Mouse (Mus musculus): ENCODE results near the gene Ktn1.

The Ktn1 gene

DNA sequence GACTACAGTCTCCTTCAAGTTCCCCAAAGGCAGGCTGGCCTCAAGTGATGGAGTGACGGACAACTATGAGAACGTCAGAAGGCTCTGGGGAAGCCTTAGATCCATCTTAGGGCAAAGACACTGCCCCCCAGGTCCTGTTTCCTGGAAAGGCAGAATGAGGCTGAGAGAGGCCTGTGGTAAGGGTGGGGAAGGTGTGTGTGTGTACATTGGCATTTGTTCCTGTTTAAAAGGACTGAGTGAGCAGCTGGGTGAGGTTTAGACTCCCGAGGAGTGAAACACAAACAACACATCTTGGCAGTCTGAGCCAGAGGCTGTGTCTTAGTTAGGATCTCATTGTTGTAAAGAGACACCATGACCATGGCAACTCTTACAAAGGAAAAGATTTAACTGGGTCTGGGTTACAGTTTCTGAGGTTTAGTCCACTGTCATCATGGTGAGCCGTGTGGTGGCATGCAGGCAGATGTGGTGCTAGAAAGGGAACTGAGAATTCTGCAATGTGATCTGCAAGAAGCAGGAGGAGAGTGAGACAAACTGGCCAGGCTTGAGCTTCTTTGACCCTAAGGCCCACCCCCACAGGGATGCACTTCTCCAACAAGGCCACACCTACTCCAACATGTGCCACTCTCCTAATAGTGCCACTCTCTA, 106.1 kb downstream of the Ktn1 start:
- DNase-seq (ENCODE audit: low read depth, low spot score): no peak

DNA sequence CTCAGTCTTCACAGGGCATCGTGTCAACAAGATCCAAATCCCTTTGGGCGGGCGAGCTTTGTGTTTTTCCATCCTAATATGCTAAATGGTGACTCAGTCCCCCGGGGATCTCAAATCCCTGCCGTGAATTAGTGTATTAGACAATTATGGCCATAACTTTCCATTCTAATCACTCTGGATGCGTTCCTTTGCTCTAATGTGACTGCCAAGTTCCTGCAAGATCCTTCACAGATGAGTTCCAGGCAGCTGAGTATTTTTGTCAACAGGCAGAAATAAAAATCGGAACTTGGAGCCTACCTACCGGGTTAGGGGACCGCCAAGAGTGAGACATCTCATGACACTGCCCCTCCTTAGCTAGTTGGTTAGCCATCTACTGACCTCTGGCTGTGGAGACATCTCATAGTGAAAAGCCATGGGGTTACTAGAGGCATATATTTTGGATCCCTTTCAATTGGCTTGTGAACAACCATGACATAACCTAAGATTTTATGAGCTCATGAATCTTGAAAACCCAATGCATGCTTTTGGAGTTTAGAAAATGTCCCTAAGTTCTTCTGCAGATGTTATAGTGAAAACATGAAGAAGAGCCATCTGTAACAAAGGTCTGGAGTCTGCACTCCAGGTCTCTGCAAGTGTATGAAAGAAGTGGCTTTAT, 108.3 kb downstream of the Ktn1 start:
- DNase-seq (ENCODE audit: low read depth, low spot score): no peak

DNA sequence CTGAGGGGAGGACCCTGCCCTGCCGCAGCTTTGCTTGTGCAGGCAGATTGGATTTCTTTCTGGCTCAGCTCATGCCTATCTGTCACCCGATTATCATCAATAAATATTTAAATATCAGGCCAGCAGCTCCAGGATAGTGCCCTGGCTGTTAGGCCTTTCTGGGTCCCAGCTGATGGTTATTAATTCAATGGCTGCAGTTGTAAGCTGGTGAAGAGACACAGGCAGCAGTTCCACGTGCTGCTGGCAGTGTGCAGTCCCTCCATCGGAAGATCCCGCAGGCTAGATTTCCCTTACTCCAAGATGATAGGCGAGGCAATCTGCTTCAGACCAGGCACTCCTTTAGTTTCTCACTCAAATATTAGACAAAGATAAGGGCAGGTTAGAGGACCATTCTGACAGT, 116.9 kb downstream of the Ktn1 start:
- DNase-seq (ENCODE audit: low read depth, low spot score): no peak

DNA sequence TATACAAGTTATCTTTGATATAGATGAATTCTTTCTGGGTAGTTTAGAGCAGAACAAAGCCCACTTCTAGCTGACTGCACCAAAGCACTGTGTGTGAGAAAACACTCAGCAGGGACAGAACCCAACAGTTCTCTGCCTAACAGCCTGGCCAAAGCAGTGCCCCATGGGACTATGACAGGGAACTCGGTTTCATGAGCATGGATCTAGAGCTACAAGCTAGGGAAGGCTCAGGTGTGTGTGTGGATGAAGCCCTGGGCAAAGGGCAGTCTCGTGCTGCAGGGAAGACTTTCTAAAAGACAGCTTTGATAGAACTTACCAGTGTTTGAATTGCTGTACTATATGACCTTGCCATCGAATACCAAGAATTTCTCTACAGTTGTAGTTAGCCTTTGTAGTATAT, 117.5 kb downstream of the Ktn1 start:
- no peak for DNase-seq (ENCODE audit: low read depth, low spot score)

DNA sequence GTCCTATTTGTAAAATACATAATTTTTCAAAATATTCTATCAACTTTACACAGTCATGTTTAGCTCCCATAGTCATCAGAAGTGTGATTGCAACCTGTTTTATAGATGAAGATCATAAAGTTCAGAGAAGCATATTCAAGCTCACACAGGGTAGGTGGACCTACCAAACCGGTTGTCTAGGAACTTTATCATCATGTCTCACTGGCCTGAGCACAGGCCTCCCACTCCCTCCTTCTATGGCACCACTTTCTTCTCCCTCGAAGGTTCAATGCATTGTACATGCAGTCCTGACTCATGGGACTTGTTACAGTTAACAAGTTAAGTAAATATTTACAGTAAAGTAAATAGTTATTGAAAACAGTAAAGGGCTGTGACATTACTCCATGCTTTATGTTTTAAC, 118.1 kb downstream of the Ktn1 start:
- no peak for DNase-seq (ENCODE audit: low read depth, low spot score)

DNA sequence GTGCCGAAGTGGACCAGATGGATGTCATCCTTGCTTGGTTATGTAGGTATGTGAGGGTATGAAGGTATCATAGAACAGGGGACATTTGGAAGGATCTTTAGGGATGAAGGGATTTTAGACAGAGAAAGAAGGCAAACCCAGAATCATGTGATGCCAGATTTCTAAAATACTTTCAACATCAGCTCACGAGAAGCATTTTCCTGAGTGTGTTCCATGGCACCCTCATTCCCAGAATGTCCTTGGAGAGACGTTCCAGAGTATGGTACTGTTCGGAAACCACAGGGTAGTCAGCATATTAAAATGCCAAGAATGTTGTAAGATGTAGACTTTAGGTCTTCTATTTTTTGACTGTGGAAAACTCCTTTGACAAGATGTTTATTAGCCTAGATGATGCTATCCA, 123.2 kb downstream of the Ktn1 start:
- DNase-seq (ENCODE audit: low read depth, low spot score): no peak

DNA sequence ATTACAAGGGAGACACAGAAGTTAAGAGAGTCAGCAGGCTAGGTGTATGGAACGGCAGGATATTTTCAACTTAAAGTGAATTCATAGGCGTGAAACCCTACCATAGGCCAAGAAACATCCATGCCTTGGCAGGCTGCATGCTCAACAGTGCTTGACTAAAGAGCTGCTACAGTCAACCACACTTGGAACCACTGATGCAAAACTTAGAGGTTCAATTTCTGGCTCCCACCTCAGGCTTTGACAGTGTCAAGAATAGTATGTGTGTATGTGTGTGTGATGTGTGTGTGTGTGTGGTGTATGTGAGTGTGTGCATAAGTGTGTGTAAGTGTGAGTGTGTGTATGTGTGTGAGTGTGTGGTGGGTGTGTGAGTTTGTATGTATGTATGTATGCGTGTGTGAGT, 127.3 kb downstream of the Ktn1 start:
- DNase-seq (ENCODE audit: low read depth, low spot score): no peak

DNA sequence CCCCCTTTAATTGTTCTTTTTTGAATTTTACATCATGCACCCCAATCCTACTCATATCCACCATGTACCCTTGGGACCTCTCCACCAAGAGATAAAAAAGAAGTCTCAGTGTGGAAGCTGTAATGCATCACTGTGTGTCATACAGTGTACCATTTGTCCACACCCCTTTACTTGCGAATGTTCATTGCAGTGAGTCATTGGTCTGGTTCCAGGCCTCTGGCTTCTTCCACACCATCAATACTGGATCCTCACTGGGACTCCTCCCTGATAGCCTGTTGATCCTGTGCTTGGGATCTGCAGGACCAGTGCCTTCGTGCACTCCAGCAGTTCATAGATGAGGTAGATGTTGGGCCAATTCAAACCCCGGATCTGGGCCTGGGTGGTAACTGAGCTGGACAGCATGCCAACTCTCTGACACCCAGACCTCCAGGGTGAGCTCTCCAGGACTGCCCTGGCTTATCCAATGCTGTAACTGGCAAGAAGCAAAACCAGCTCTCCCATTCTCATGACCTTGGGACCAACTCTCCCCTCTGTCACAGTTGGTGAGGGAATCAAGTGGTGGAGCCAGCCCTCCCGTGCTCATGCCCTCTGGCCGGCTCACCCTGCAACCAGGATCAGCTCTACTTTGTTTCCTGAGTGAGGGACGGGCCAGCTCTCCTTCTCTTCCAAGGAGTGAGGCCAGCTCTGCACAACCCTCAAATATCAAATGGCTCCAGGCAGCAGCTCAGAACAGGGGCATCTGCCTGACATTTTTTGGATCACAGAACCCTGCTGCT, 128.2 kb downstream of the Ktn1 start:
- no peak for DNase-seq (ENCODE audit: low read depth, low spot score)

DNA sequence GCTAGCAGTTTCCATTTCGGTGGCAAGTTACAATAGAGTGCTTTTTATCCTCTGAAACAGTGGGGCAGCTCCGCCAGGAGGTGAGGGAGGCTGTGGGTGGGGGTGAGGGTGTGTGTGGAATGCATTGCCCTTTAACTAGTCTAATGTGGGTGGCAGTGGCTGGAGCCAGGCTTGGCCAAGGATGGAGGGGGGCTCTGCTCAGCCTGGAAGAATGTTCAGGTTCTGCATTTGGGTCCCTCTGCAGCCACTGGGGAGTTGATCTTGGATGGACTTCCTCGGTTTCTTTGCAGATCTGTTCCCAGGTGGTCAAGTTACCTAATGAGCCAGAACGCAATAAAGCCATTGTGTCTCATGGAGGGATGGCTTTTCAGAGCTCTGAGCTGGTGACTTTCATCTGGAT, 137.9 kb downstream of the Ktn1 start:
- no peak for DNase-seq (ENCODE audit: low read depth, low spot score)
